23 mouse cellular contexts compared by ENCODE assay signal in the genomic region with DNA sequence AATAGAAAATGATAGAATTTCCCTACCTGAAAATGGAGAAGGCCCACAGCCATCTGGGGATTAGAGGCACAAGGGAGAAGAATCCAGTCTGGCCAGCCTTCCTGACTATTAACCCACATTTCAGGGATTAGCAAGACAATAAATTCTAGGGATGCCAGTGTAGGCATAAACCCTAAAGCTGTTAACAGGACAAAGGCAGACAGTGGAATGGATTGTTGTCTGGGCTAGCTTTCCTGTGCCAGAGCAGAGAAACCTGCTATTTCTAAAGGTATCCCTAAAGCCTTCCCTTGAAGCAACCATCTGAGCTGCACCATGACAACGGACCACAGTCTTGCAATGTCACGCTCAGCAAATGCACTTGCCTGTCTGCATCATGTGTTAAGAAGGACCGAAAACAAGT.
DNase-seq lines count a peak whose midpoint lies in the region; ATAC-seq lines count a peak whose summit lies in the region.
"Had no signal": no experiment of that assay in that cellular context is flagged by ENCODE, and none has a peak within 500 bp of the region (broad histone marks: within the 10 kb centered on the region; RNA-seq: fewer than 3 reads in every experiment).

No protein-coding gene starts in this region.

- no peak for ATAC-seq in heart, embryonic 11.5 days (replicated peaks; ENCODE audit: insufficient number of reproducible peaks, low FRiP score, low TSS enrichment)
- no peak for ATAC-seq in kidney, embryonic 16.5 days (ENCODE audit: low FRiP score, low TSS enrichment)
- ATAC-seq: forebrain, embryonic 14.5 days; forebrain, postnatal 0 days; intestine, embryonic 15.5 days had no signal

- no peaks in the 10 kb centered on the region for H3K36me3 ChIP-seq in heart, embryonic 10.5 days
- no peaks in the 10 kb centered on the region for H3K36me3 ChIP-seq in heart, embryonic 11.5 days (ENCODE audit: control insufficient read depth, insufficient read depth, low read length)
- H3K36me3 ChIP-seq in kidney, embryonic 16.5 days (ENCODE audit: insufficient read depth, low read length), result no peaks in the 10 kb centered on the region
- H3K36me3 ChIP-seq: embryonic facial prominence, embryonic 13.5 days; hindbrain, embryonic 12.5 days; intestine, embryonic 15.5 days had no signal

- DNase-seq in heart, embryonic 10.5 days (ENCODE audit: low spot score), result peak; percentile 27
- peak; percentile 38 for DNase-seq in retina, postnatal 1 day
- no peak for DNase-seq in retina, embryonic 14.5 days (ENCODE audit: low spot score)
- peak; percentile 36 for DNase-seq in fat pad, adult 2 months (ENCODE audit: extremely low read depth, low read depth, low spot score)
- DNase-seq in kidney, adult 11 months, result no peak
- DNase-seq: adrenal gland, postnatal 10 days; adrenal gland, postnatal 36 days; B cell, adult 2 months; cerebellum, adult 18-20 months; cerebellum, adult 9-10 months; cerebellum, postnatal 14 days; forebrain, postnatal 0 days; gastrocnemius, adult 2 months; gastrocnemius, postnatal 14 days; heart, adult 18-20 months had no signal

- no peak overlapping the region for H3K27ac ChIP-seq in heart, embryonic 10.5 days
- no peak overlapping the region for H3K27ac ChIP-seq in heart, embryonic 11.5 days (ENCODE audit: low read depth, low read length)
- no peak overlapping the region for H3K27ac ChIP-seq in kidney, embryonic 16.5 days (ENCODE audit: low read length)
- H3K27ac ChIP-seq: embryonic facial prominence, embryonic 13.5 days; gastrocnemius, adult 2 months; hindbrain, embryonic 12.5 days; hindbrain, embryonic 15.5 days; intestine, embryonic 15.5 days had no signal

- H3K4me3 ChIP-seq in heart, embryonic 10.5 days, result no peak overlapping the region
- no peak overlapping the region for H3K4me3 ChIP-seq in heart, embryonic 11.5 days (ENCODE audit: low read depth, low read length)
- H3K4me3 ChIP-seq in kidney, embryonic 16.5 days (ENCODE audit: low read length), result no peak overlapping the region
- H3K4me3 ChIP-seq: embryonic facial prominence, embryonic 13.5 days; gastrocnemius, adult 2 months; hindbrain, embryonic 12.5 days; hindbrain, embryonic 15.5 days; intestine, embryonic 15.5 days had no signal

- no peaks in the 10 kb centered on the region for H3K27me3 ChIP-seq in heart, embryonic 10.5 days (ENCODE audit: insufficient read depth, poor library complexity, severe bottlenecking)
- H3K27me3 ChIP-seq in heart, embryonic 11.5 days (ENCODE audit: control insufficient read depth, insufficient read depth, low read length), result no peaks in the 10 kb centered on the region
- H3K27me3 ChIP-seq in kidney, embryonic 16.5 days (ENCODE audit: insufficient read depth, low read length), result no peaks in the 10 kb centered on the region
- H3K27me3 ChIP-seq: CH12.LX; embryonic facial prominence, embryonic 13.5 days; hindbrain, embryonic 12.5 days; hindbrain, embryonic 15.5 days; intestine, embryonic 15.5 days had no signal

- 80% methylated on average over 3 of the region's 3 CpGs for WGBS in heart, embryonic 10.5 days
- WGBS in heart, embryonic 11.5 days (ENCODE audit: insufficient replicate concordance), result 74% methylated on average over 3 of the region's 3 CpGs
- WGBS in kidney, embryonic 16.5 days, result 78% methylated on average over 3 of the region's 3 CpGs

- no peaks in the 10 kb centered on the region for H3K9me3 ChIP-seq in heart, embryonic 10.5 days
- no peaks in the 10 kb centered on the region for H3K9me3 ChIP-seq in heart, embryonic 11.5 days (replicated peaks; ENCODE audit: control insufficient read depth, low read length)
- no peaks in the 10 kb centered on the region for H3K9me3 ChIP-seq in kidney, embryonic 16.5 days (ENCODE audit: low read length)
- H3K9me3 ChIP-seq: embryonic facial prominence, embryonic 13.5 days; hindbrain, embryonic 12.5 days; hindbrain, embryonic 15.5 days; intestine, embryonic 15.5 days had no signal

- no peak overlapping the region for H3K9ac ChIP-seq in heart, embryonic 11.5 days (ENCODE audit: low read depth, low read length)
- no peak overlapping the region for H3K9ac ChIP-seq in kidney, embryonic 16.5 days (replicated peaks; ENCODE audit: low read length)
- H3K9ac ChIP-seq: embryonic facial prominence, embryonic 13.5 days; forebrain, postnatal 0 days; hindbrain, embryonic 12.5 days; hindbrain, embryonic 15.5 days; intestine, embryonic 15.5 days had no signal

- H3K4me2 ChIP-seq in heart, embryonic 11.5 days, result no peak overlapping the region
- H3K4me2 ChIP-seq in kidney, embryonic 16.5 days (replicated peaks; ENCODE audit: low read depth, low read length), result no peak overlapping the region
- H3K4me2 ChIP-seq: embryonic facial prominence, embryonic 13.5 days; hindbrain, embryonic 12.5 days; hindbrain, embryonic 15.5 days; intestine, embryonic 15.5 days had no signal

- H3K4me1 ChIP-seq in heart, embryonic 10.5 days, result no peaks in the 10 kb centered on the region
- no peaks in the 10 kb centered on the region for H3K4me1 ChIP-seq in heart, embryonic 11.5 days (ENCODE audit: control insufficient read depth, insufficient read depth, low read length)
- no peaks in the 10 kb centered on the region for H3K4me1 ChIP-seq in kidney, embryonic 16.5 days (ENCODE audit: insufficient read depth, low read length)
- H3K4me1 ChIP-seq: hindbrain, embryonic 12.5 days; hindbrain, embryonic 15.5 days; intestine, embryonic 15.5 days had no signal

Comparison
In these comparisons a context has a peak if more than half of its experiments do, and no peak if none do; other contexts are left out.
1. DNase-seq: peak in heart, embryonic 10.5 days (single experiment), retina, postnatal 1 day (single experiment) and fat pad, adult 2 months (single experiment); none in retina, embryonic 14.5 days (single experiment) and kidney, adult 11 months (single experiment).